Comparison of ENCODE assay signal across 7 mouse cellular contexts in genomic region chr5:150840596-150840995, GRCm38 (mm10).
DNase-seq lines count a peak whose midpoint lies in the region; TF ChIP-seq lines count a peak whose summit lies in the region.

No protein-coding gene starts in this region.

- H3K27me3 ChIP-seq in heart, adult 2 months (ENCODE audit: control insufficient read depth, insufficient read depth, low read length), result no peaks in the 10 kb centered on the region

- peak; percentile 3 for DNase-seq in thymus, postnatal 25 days
- DNase-seq in thymus, postnatal 14 days, result no peak
- DNase-seq in heart, adult 2 months, result peak; percentile 14 to 21
- peak; percentile 40 to 52 for DNase-seq in kidney, postnatal 4 days
- peak; percentile 21 for DNase-seq in neural tube, embryonic 10.5 days (ENCODE audit: extremely low spot score, low spot score)
- DNase-seq in left cerebral cortex, adult 8-10 months (ENCODE audit: low spot score in 2 of 2), result no peak
- no peak for DNase-seq in cerebellum, adult 11-12 months

- H3K79me2 ChIP-seq in heart, adult 2 months (replicated peaks; ENCODE audit: control insufficient read depth, insufficient read depth, low read length), result no peaks in the 10 kb centered on the region

- no peaks in the 10 kb centered on the region for H3K36me3 ChIP-seq in heart, adult 2 months (ENCODE audit: control insufficient read depth, insufficient read depth, low read length)

- no peak for TF ChIP-seq CTCF in heart, adult 2 months (IDR thresholded peaks at IDR 0.05)

- H3K4me3 ChIP-seq in heart, adult 2 months, result no peak overlapping the region; the same call in 1 of the 2 replicates

- intact Hi-C loops in heart, adult 2 months (cut with DNase I), result no loop called here

- H3K27ac ChIP-seq in heart, adult 2 months, result no peak overlapping the region

- H3K9ac ChIP-seq in heart, adult 2 months (ENCODE audit: low read depth, low read length), result no peak overlapping the region

- no peak for TF ChIP-seq EP300 in heart, adult 2 months (IDR thresholded peaks at IDR 0.05; ENCODE audit: insufficient read depth, low read depth, low read length)

- no peak for TF ChIP-seq POLR2A in heart, adult 2 months (IDR thresholded peaks at IDR 0.05; ENCODE audit: insufficient read depth, low read depth, low read length)

- 56% methylated on average over 11 of the region's 11 CpGs for WGBS in heart, adult 2 months

- H3K4me1 ChIP-seq in heart, adult 2 months (ENCODE audit: control insufficient read depth, insufficient read depth, low read length), result peaks cover 1% of the 10 kb centered on the region; the same call in 1 of the 2 replicates

Comparison
In these comparisons a context has a peak if more than half of its experiments do, and no peak if none do; other contexts are left out.
1. DNase-seq: peak in thymus, postnatal 25 days (single experiment), heart, adult 2 months (2 of 2), kidney, postnatal 4 days (2 of 2) and neural tube, embryonic 10.5 days (single experiment); none in thymus, postnatal 14 days (single experiment), left cerebral cortex, adult 8-10 months (0 of 2) and cerebellum, adult 11-12 months (single experiment).